Mouse (Mus musculus) hindbrain, embryonic 13.5 days (tissue): ENCODE measurements around the gene Il1r1. TPM values are rescaled to one million over a fixed set of nuclear protein-coding genes. Genes with fewer than 3 reads are reported as not detected.

Source experiments
- ATAC-seq: fragments of 200-750 bp; cut with Nextera tagmentation; 2 replicates; pipeline ENCODE4 v1.8.0; 2017; ENCODE audit warnings: moderate TSS enrichment; ENCODE audit not compliant: low FRiP score
- H3K27ac ChIP-seq: fragments of 300-500 bp; sonication (generic); 2 replicates; pipeline ENCODE4 v1.5.1; 2015; ENCODE audit warnings: inconsistent platforms, mild to moderate bottlenecking, moderate library complexity
- H3K27me3 ChIP-seq: fragments of 300-500 bp; sonication (generic); 2 replicates; pipeline ENCODE4 v1.6.1; 2015; ENCODE audit warnings: mild to moderate bottlenecking, inconsistent platforms
- H3K36me3 ChIP-seq: fragments of 300-500 bp; sonication (generic); 2 replicates; pipeline ENCODE4 v1.6.1; 2015; ENCODE audit warnings: mild to moderate bottlenecking, inconsistent platforms
- H3K4me1 ChIP-seq: fragments of 300-500 bp; sonication (generic); replicated peaks from 2 replicates; pipeline ENCODE4 v1.6.1; 2015; ENCODE audit warnings: inconsistent platforms
- H3K4me2 ChIP-seq: fragments of 300-500 bp; sonication (generic); 2 replicates; pipeline ENCODE4 v1.6.1; 2015; ENCODE audit warnings: inconsistent platforms, mild to moderate bottlenecking, moderate library complexity
- H3K4me3 ChIP-seq: fragments of 300-500 bp; sonication (generic); 2 replicates; pipeline ENCODE4 v1.5.1; 2015; ENCODE audit warnings: mild to moderate bottlenecking, inconsistent platforms
- H3K9ac ChIP-seq: fragments of 300-500 bp; sonication (generic); 2 replicates; pipeline ENCODE4 v1.6.1; 2015; ENCODE audit warnings: mild to moderate bottlenecking, inconsistent platforms
- H3K9me3 ChIP-seq: fragments of 300-500 bp; sonication (generic); 2 replicates; pipeline ENCODE4 v1.6.1; 2016; ENCODE audit warnings: inconsistent platforms
- WGBS: fragments of 180-500 bp; shearing (Covaris S2); methylation state at CpG from one replicate; pipeline ENCODE4 v1.1.7; 2015; 5-methylcytosine and 5-hydroxymethylcytosine counted together
- polyA plus RNA-seq: library from polyadenylated mRNA; unstranded; fragments of >200 nt; fragmentation: Nextera tagmentation; extraction: Ambion mirVana; gene quantifications from 2 replicates; pipeline ENCODE4 v1.2.1, GENCODE M21; 2015

The Il1r1 gene
- polyA plus RNA-seq, 1 experiment from 2014 or later = 0.74 TPM

GRCm38 (mm10) chr1:40213337-40214159 lies 11.3 kb upstream of the Il1r1 start:
- no peak for ATAC-seq
- Histone ChIP-seq H3K9ac (no peak overlapping the region), H3K27ac (no peak overlapping the region), H3K9me3 (no peaks in the 10 kb centered on the region), H3K4me1 (no peaks in the 10 kb centered on the region), H3K27me3 (no peaks in the 10 kb centered on the region), H3K4me2 (no peak overlapping the region), H3K36me3 (no peaks in the 10 kb centered on the region), H3K4me3 (no peak overlapping the region)
- 88% methylated on average over 4 of the region's 4 CpGs for WGBS

- no peak overlapping the region for H3K4me3 ChIP-seq
- H3K4me2 ChIP-seq = no peak overlapping the region
- H3K4me1 ChIP-seq = no peaks in the 10 kb centered on the region
- no peaks in the 10 kb centered on the region for H3K9me3 ChIP-seq
- H3K27ac ChIP-seq = no peak overlapping the region
- H3K9ac ChIP-seq = no peak overlapping the region
- no peaks in the 10 kb centered on the region for H3K36me3 ChIP-seq
- H3K27me3 ChIP-seq = no peaks in the 10 kb centered on the region
- ATAC-seq = no peak
- 85% methylated on average over 5 of the region's 5 CpGs for WGBS
Observed at GRCm38 (mm10) chr1:40217521-40217920, 7.4 kb upstream of the Il1r1 start.

DNA sequence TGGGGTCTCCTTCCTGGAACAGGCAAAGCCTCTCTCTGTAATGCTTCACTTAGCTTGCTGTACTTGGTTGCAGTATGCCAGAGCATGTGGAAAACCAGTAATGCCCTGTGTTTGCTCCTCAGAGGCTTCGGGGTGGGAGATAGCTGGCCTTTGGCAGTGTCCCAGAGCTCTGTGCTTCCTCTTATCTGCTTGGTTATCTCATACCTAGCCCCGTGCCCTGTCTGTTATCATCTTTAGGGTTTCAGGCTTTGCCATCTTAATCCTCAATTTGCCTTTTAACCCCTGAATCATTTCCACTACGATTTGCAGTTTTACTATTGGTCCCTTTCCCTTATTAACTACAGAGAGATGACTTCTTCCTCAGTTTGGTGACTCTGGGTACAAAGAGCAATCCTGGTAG lies 6.3 kb upstream of the Il1r1 start:
- Histone ChIP-seq H3K4me1 (no peaks in the 10 kb centered on the region), H3K4me2 (no peak overlapping the region), H3K36me3 (no peaks in the 10 kb centered on the region), H3K4me3 (no peak overlapping the region), H3K9ac (no peak overlapping the region), H3K27me3 (no peaks in the 10 kb centered on the region), H3K9me3 (no peaks in the 10 kb centered on the region), H3K27ac (no peak overlapping the region)
- no peak for ATAC-seq
- 89% methylated on average over 3 of the region's 3 CpGs for WGBS

DNA sequence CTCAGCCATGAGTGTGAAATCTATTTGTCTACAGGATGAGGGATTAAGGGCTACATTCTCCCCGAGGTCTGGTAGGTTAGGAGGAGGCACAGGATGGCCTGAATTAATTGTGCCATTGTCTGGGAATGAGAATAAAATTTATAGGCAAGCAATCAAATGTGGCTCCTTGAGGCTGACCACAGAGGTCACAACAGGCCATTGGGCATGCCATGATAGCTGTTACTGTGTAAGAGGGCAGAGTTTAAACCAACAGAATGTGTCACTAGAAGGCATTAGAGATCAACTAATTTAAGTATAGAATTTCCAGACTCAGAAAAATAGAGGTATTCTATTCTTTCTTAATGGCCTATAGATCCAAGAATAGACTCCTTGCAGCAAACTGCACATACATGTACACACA lies 4.3 kb upstream of the Il1r1 start:
- H3K27me3 ChIP-seq = no peaks in the 10 kb centered on the region
- H3K4me3 ChIP-seq = no peak overlapping the region
- ATAC-seq = no peak
- H3K36me3 ChIP-seq = no peaks in the 10 kb centered on the region
- WGBS = 65% methylated on average over 1 of the region's 1 CpGs
- no peaks in the 10 kb centered on the region for H3K9me3 ChIP-seq
- H3K4me2 ChIP-seq = no peak overlapping the region
- H3K9ac ChIP-seq = no peak overlapping the region
- no peaks in the 10 kb centered on the region for H3K4me1 ChIP-seq
- no peak overlapping the region for H3K27ac ChIP-seq

DNA sequence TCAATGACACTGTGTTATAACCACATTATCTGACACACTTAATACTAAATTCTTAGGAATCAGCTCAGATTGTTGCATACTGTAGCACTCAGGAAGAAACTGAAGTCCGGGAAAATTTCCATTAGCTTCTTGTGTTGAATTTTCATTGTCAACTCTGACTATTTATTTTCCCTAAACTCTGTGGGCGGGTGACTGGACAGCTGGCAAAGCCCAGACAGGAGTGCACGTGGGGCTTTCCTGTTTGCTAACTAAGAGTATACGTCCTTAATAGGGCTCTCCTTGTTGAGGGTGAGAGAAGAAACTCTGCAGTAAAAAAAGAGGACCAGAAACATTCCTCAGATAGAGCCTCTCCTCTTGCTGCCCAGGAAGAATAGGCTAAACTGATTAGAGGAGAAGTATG lies 3.0 kb upstream of the Il1r1 start:
- Histone ChIP-seq H3K36me3 (no peaks in the 10 kb centered on the region), H3K4me1 (no peaks in the 10 kb centered on the region), H3K4me2 (no peak overlapping the region), H3K9me3 (no peaks in the 10 kb centered on the region), H3K9ac (no peak overlapping the region), H3K4me3 (no peak overlapping the region), H3K27ac (no peak overlapping the region), H3K27me3 (no peaks in the 10 kb centered on the region)
- no peak for ATAC-seq
- WGBS = 80% methylated on average over 4 of the region's 4 CpGs

DNA sequence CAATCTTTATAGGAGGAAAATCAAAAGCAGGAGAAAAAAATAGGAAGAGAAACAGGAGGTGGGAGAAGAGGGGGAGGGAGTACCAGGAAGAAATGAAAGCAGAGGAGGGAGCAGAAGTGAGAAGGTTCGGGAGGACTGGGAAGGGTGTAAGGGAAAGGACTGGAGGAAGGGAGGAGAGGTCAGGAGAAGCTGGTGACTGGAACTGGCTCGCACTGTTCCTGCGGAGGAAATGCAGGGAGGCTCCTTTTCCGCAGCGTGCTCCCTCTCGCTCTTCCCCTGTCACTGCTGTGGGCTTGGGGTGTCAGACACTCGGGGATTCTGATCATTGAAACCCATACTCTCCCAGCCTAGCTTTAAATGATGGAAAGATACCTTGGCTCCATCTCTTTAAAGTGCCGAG lies 2.2 kb upstream of the Il1r1 start:
- Histone ChIP-seq H3K4me3 (no peak overlapping the region), H3K27me3 (no peaks in the 10 kb centered on the region), H3K36me3 (no peaks in the 10 kb centered on the region), H3K27ac (no peak overlapping the region), H3K4me2 (no peak overlapping the region), H3K4me1 (no peaks in the 10 kb centered on the region), H3K9me3 (no peaks in the 10 kb centered on the region), H3K9ac (no peak overlapping the region)
- ATAC-seq = no peak
- WGBS = 79% methylated on average over 8 of the region's 8 CpGs

DNA sequence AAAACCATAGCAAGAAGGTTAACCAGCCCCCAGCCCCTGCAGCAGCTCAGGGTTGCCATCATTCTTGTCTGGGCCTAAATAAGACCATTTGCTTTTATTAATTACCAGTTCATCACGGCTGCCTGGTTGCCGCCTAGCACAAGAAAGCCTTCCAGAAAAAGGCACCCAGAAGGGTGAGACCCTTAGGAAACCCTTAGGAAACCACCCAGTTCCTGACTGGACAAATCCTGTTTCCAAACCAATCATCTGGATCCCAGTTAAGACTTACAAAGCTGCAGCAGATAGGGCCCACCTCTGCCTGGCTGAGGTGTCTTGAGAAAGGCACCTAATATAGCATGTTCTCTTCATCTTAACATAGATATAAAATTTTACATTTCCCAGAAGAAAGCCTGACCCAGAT lies 1.3 kb upstream of the Il1r1 start:
- Histone ChIP-seq H3K9me3 (no peaks in the 10 kb centered on the region), H3K27me3 (no peaks in the 10 kb centered on the region), H3K9ac (no peak overlapping the region), H3K27ac (no peak overlapping the region), H3K4me1 (no peaks in the 10 kb centered on the region), H3K4me2 (no peak overlapping the region), H3K4me3 (no peak overlapping the region), H3K36me3 (no peaks in the 10 kb centered on the region)
- no peak for ATAC-seq
- 86% methylated on average over 2 of the region's 2 CpGs for WGBS

DNA sequence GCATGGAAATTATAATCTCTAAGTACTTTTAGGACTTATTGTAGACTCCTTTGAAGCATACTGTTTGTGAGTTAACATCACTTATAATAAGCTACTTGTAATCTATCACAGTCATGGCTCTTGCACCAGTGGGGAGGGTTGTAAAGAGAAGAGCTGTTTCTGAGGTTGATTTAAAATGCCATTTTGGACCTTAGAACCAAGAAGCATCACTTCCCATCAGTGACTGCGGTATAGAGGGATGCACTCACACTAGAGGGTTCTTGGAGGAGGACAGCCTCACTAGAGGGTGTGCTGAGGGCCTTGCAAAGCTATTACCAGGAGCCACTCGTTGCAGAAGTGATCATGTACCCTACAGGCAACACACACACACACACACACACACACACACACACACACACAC lies 700 bp downstream of the Il1r1 start:
- H3K27me3 ChIP-seq = no peaks in the 10 kb centered on the region
- H3K9me3 ChIP-seq = no peaks in the 10 kb centered on the region
- H3K4me1 ChIP-seq = no peaks in the 10 kb centered on the region
- ATAC-seq = no peak
- no peak overlapping the region for H3K27ac ChIP-seq
- 70% methylated on average over 2 of the region's 2 CpGs for WGBS
- no peaks in the 10 kb centered on the region for H3K36me3 ChIP-seq
- H3K4me2 ChIP-seq = no peak overlapping the region
- H3K9ac ChIP-seq = no peak overlapping the region
- no peak overlapping the region for H3K4me3 ChIP-seq

- Histone ChIP-seq H3K4me1 (0 out of 2 replicates have a peak, but pooled peaks cover 4% of the 10 kb centered on the region), H3K36me3 (no peaks in the 10 kb centered on the region), H3K9ac (no peak overlapping the region), H3K9me3 (no peaks in the 10 kb centered on the region), H3K4me3 (no peak overlapping the region), H3K27me3 (no peaks in the 10 kb centered on the region), H3K4me2 (no peak overlapping the region), H3K27ac (no peak overlapping the region)
- WGBS = 90% methylated on average over 3 of the region's 3 CpGs
- ATAC-seq = no peak
Observed at GRCm38 (mm10) chr1:40229033-40229432, 4.2 kb downstream of the Il1r1 start.

- H3K4me3 ChIP-seq = no peak overlapping the region
- WGBS = 94% methylated on average over 3 of the region's 3 CpGs
- no peak overlapping the region for H3K4me2 ChIP-seq
- no peaks in the 10 kb centered on the region for H3K36me3 ChIP-seq
- no peaks in the 10 kb centered on the region for H3K27me3 ChIP-seq
- no peak for ATAC-seq
- H3K4me1 ChIP-seq = 0 out of 2 replicates have a peak, but pooled peaks cover 4% of the 10 kb centered on the region
- H3K9ac ChIP-seq = no peak overlapping the region
- no peaks in the 10 kb centered on the region for H3K9me3 ChIP-seq
- H3K27ac ChIP-seq = no peak overlapping the region
Observed at GRCm38 (mm10) chr1:40229771-40230280, 4.9 kb downstream of the Il1r1 start.

DNA sequence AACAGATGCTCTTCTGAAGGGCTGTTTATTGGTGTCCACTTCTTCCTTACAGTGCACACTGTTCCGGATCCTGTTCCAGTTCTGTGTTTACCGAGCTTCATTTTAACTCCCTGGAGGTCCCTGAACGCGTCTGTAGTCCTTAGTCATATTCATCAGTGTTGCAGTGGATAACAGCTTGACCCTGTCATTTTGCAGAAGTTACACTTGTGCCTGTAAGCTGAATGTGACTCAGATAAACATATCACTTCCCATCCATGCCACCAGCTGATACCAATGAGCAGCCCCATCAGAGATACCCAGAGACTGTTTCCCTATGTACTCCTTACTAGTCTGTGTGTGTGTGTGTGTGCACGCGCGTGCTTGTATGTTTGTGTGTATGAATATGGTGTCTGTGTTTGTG lies 5.5 kb downstream of the Il1r1 start:
- no peaks in the 10 kb centered on the region for H3K36me3 ChIP-seq
- no peak for ATAC-seq
- H3K4me2 ChIP-seq = no peak overlapping the region
- 86% methylated on average over 7 of the region's 7 CpGs for WGBS
- no peak overlapping the region for H3K27ac ChIP-seq
- H3K4me1 ChIP-seq = 0 out of 2 replicates have a peak, but pooled peaks cover 4% of the 10 kb centered on the region
- no peak overlapping the region for H3K9ac ChIP-seq
- no peak overlapping the region for H3K4me3 ChIP-seq
- H3K9me3 ChIP-seq = no peaks in the 10 kb centered on the region
- H3K27me3 ChIP-seq = no peaks in the 10 kb centered on the region

DNA sequence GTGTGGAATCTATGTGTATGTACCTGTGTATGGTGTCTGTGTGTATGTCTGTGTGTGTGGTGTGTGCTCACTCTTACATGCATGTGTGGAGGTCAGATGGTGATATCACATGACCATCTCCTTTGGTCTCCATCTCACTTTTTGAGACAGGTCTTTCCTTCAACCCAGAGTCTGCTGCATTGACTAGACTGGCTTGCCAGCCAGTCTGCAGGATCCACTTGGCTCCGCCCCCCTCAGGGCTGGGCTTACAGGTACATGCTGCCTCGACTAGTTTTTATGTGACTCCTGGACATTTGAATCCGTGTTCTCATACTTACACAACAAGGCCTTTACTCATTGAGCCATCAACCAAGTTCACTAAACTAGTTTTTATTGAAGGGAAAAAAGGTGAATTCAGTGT lies 6.2 kb downstream of the Il1r1 start:
- no peak overlapping the region for H3K9ac ChIP-seq
- no peaks in the 10 kb centered on the region for H3K9me3 ChIP-seq
- no peaks in the 10 kb centered on the region for H3K36me3 ChIP-seq
- no peak overlapping the region for H3K4me3 ChIP-seq
- 0 out of 2 replicates have a peak, but pooled peaks cover 4% of the 10 kb centered on the region for H3K4me1 ChIP-seq
- no peak overlapping the region for H3K27ac ChIP-seq
- no peak for ATAC-seq
- WGBS = 94% methylated on average over 3 of the region's 3 CpGs
- no peak overlapping the region for H3K4me2 ChIP-seq
- H3K27me3 ChIP-seq = no peaks in the 10 kb centered on the region

DNA sequence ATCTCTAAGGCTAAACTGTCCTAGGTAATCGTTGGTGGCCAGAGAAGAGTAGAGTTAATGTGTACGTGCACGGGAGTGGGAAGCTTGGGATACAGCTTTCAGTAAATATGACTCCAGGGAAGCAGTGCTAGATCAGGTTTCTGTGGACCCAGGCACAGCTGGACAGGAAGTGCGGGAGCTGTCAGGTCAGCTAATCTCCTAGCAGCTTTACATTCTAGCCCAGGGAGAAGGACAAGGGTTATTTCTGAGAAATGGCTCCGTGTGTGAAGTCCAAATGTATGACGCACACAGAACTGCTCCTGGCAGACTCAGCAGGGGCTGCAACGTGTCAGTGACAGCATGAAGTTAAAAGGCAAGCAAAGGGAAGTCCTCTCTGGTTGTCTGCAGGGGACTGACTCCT lies 8.3 kb downstream of the Il1r1 start:
- H3K27me3 ChIP-seq = no peaks in the 10 kb centered on the region
- WGBS = 73% methylated on average over 7 of the region's 7 CpGs
- H3K4me3 ChIP-seq = no peak overlapping the region
- ATAC-seq = no peak
- no peaks in the 10 kb centered on the region for H3K9me3 ChIP-seq
- no peaks in the 10 kb centered on the region for H3K36me3 ChIP-seq
- peaks cover 4% of the 10 kb centered on the region; the same call in 1 of the 2 replicates for H3K4me1 ChIP-seq
- no peak overlapping the region for H3K27ac ChIP-seq
- no peak overlapping the region for H3K4me2 ChIP-seq
- H3K9ac ChIP-seq = no peak overlapping the region
